Mouse (Mus musculus) brain, adult 2 months (tissue): ENCODE measurements at regions not wholly inside any gene's neighbourhood (a gene's known extent, or its start where the extent isn't known, plus 50 kb on each side); places are given as distances from the start of the nearest gene placed in this dataset.

ENCODE experiments used
- DNase-seq: peaks from one replicate; pipeline ENCODE4 v3.0.0; 2011; ENCODE audit warnings: low read depth, low spot score

DNA sequence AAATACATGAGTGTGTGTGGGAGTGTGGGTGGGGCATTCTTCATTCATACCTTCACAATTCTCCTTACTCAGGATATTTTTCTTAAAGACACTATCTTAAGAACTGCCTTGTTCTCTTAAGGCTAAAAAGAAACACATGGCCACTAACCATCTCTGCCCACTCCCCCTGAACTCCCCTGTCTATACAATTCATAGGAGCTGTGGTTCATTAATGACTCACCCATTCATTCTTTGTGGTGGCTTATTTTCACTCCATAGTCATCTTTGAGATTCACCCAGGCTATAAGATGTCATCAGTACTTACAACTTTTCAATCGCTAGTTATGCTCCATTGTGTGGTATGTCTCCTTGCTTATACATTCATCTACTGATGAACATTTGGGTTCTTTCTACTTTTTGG is 97.7 kb upstream of the Spred1 start:
- DNase-seq = no peak

DNA sequence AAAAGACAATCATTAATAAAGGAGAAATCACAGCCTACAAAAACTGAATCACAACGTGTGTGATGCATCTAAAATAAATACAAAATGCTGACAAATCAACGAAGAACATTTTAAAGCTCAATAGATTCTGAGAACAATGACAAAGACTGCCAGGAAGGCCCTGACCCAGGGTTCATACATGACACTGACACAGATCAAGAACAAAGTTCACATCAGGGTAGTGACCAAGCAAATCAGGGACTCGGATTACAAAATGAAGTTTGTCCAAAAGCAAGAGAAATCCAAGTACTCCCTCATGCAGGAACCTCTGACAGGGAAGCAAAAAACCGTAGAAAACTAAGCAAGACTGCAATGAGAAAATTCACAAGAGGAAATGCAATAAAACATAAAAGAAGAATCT is 94.1 kb upstream of the Spred1 start:
- DNase-seq = no peak

DNA sequence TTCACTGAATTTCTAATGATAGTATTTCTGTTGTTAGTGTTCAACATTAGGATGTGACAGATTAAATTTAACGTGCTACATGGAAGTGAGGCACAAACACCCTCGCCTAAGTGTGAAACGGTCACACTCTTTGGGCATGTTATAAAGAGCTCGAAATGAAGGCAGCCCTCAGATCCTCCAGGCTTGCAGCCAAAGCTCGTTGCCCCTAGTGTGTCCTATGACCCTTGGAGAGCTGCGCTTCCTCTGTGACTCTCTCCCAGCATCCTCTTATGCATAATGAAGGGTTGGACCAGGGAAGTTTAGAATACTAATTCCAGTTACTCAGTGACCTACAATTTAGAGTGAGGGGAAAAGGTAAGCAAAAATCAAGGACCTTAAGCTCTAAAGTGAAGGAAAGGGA is 92.4 kb upstream of the Spred1 start:
- DNase-seq = no peak

DNA sequence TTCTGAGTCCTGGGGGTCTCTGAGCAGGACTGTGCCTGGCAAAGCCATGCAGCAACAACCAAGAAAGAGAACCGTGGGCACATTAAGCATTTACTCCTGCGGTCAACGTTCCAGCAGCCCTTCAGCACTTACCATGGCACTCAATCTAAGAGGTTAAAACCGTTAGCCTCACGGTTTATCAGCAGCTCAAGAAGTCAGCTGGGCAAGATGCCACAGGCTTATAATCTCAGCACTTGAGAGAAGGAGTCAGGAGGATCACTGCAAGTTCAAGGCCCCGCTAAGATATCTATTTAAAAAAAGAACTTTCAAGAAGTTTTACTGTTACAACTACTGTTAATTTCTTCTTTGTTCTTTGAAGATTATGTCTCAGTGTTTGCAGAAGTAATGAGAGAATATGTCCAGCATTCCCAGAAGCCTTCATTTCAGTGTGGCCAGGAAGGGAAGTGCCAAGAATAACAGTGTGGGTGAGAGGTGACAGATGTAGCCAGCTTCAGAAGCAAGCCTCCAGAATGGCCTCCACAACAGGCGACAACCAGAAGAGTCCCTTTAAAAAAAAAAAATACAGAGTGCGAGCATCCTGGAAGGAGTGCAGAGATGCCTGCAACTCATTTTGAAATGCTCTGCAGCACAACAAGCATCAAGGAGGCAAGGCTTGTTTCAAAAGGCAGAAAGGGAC is 84.8 kb upstream of the Spred1 start:
- peak; percentile 48 for DNase-seq

DNA sequence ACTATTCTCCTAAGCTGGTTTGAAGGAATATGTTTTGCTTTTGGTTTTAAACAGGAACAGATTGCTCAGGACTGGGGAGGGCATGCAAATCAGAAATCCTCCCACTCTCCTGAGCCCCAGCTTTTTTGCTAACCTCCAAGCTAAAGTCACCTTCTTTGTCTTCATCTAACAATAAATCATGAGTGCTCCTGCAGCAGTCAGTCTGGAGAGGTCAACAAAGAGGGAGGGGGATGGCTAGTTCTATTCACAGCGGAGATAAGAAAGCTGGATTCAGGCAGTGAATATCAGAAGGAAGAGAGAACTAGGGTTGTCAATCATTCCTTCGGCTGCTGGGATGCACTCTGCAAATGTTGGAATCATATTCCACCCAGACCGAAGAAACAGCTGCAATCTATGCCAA is 81.0 kb upstream of the Spred1 start:
- peak; percentile 44 for DNase-seq

DNA sequence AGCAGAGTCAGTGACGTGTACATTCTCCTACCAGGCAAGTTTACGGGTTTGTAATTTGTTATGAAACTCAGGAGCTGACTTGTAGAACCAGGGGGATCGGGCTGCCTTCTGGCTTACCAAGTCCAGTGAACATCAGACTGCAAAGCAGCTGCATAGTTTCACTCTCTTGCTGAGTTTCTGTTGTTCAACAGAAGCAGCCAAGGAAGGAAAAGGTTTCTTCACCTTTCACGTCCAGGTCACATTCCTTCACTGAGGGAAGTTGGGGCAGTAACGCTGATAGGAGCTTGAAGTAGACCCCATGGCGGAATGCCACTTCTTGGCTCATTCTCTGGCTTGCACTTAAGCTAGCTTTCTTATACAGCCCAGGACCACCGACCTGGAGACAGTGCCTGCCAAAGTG is 77.3 kb upstream of the Spred1 start:
- DNase-seq = no peak

DNA sequence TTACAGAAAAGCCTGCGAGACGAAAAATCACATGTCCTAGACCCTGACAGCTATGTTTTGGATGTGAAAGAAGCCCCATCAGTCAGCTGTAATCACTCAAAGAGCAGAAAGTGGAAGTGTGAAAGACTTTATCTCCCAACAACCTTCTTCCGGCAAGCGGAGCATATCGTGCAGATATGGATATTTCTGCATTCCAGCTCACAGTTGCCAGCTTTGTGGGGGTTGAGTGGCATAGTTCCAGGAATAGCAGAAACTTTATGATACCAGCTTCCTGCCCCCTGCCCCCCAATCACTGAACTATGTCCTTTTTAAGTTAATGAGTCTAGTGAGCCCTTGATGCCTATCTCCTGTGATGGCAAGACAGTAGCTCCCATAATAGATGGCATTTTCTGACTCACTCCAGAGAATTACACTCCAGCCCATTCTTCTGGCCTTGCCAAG is 72.9 kb upstream of the Spred1 start:
- peak; percentile 31 for DNase-seq

DNA sequence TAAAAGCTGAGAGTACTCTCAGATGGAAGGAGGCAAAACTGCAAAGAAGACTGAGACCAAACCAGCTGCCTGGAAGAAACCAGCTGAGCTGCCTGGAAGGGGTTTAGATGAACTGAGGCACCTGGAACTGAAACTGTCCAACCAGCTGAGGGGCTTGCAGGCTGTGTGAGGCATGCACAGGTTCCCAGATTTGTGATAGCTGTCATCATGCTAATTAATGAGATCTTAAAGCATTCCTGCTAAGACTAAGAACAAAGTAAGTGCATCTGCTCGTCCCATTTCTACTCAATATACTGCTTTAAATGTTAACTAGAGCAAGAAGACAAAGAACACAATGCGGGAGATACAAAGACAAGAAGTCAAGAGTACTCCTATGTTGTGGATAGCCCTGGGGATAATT is 71.1 kb upstream of the Spred1 start:
- DNase-seq = no peak

DNA sequence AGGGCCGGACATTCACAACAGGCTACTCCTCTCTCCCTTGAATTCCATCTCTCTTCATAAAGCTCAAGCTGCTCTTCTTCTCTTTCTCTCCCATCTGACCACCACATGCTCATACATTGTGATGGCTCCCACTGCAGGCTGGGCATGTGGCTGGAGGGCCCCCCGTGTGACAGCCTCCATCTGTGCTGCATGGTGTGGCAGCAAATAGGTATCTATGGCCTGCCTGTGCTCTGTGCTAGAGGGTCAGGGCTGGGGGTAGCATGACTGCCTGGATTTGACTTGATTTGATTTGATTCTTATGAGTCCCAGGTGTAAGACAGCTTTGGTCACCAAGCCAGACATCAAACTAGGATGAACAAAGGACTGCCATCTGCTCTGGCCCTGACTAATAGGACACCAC is 57.0 kb upstream of the Spred1 start:
- no peak for DNase-seq

DNA sequence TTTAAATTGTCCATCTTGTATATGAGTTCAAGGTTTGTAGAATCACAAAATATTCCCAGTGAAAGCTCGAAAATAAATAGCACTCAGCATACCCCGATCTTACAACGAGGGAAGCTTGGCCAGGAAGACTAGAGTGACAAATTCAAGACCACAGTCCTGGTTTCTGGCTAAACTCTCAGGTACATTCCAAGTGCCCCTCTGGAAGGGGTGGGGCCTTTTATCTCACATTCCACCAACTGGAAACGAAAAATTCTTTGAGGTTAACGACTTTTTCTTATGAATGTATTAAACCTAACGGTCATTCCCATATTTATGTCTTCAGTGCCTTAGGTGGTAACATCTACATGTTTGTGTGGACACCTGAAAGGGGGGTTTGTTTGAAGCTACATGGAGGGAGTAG is 50.8 kb upstream of the Spred1 start:
- no peak for DNase-seq

DNA sequence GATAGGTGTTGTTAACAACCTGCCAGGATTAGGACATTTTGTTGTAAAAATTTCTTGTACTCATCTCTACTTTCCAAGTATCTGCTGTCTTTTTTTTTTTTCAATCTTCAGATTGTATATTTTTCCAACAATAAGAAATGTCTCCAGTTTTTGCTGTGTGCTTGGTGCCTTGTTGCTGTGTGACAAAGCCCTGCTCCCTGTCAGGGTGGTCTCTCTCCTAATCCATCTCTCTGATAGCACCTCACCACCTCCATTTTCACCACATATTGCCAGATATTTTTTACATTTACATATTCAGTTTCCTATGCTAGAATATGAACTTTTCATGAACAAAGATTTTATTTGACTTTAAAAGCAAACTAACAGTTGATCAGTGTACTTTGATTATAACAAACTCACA is 50.1 kb upstream of the Spred1 start:
- DNase-seq = no peak
